Mouse (Mus musculus) G1E (cell line): ENCODE measurements around the gene Hoxb3.

Source experiments
- CTCF ChIP-seq: IDR thresholded peaks from 2 replicates; pipeline ENCODE4 v1.5.1; 2012; ENCODE audit warnings: low read depth, low read length, inconsistent platforms, mixed read lengths
- GATA1 ChIP-seq: IDR thresholded peaks from 2 replicates; pipeline ENCODE4 v1.6.1; 2012; ENCODE audit warnings: borderline replicate concordance, low read length, inconsistent platforms, mixed read lengths
- GATA2 ChIP-seq: IDR thresholded peaks from 2 replicates; pipeline ENCODE4 v1.6.1; 2012; ENCODE audit warnings: low read depth, low read length, inconsistent platforms, borderline replicate concordance
- POLR2AphosphoS5 ChIP-seq: IDR thresholded peaks from 2 replicates; pipeline ENCODE4 v1.6.1; 2012; ENCODE audit warnings: low read depth, low read length, inconsistent platforms; ENCODE audit not compliant: insufficient replicate concordance
- TAL1 ChIP-seq: conservative IDR thresholded peaks from 2 replicates; pipeline ENCODE4 v1.6.1; 2012; ENCODE audit warnings: low read depth, low read length, inconsistent platforms, mixed read lengths

- TF ChIP-seq CTCF = no peak
- no peak for TF ChIP-seq GATA2
- TF ChIP-seq GATA1 = no peak
- TF ChIP-seq POLR2AphosphoS5 = no peak
- TF ChIP-seq TAL1 = no peak
These were observed 30.8 kb downstream of the Hoxb3 start for GRCm38 (mm10) chr11:96353939-96354338.
